Mouse (Mus musculus): Measurements from ENCODE around the gene Olfr1153. TPM values are rescaled to one million over a fixed set of nuclear protein-coding genes. Genes with fewer than 3 reads are reported as not detected.

The Olfr1153 gene
- polyA plus RNA-seq (2015; fragmentation: Nextera tagmentation; extraction: Ambion mirVana), result not detected in 2 replicates

GRCm38 (mm10) chr2:87894662-87895061, at the start of gene Olfr1153:
Gene Olfr1153, plus strand, starts transcription at chr2:87894962.
- Histone ChIP-seq H3K4me2 (ENCODE audit: low read depth, low read length) (no peak within 1 kb of the TSS), H3K27ac (ENCODE audit: low read length) (no peak within 1 kb of the TSS), H3K9ac (ENCODE audit: low read length) (no peak within 1 kb of the TSS), H3K27me3 (ENCODE audit: control insufficient read depth, insufficient read depth, low read length) (no peaks in the 10 kb centered on the region), H3K4me1 (ENCODE audit: control insufficient read depth, insufficient read depth, low read length) (no peaks in the 10 kb centered on the region), H3K36me3 (ENCODE audit: control insufficient read depth, insufficient read depth, low read length) (no peaks in the 10 kb centered on the region), H3K4me3 (replicated peaks; ENCODE audit: low read length) (no peak within 1 kb of the TSS), H3K9me3 (replicated peaks; ENCODE audit: control insufficient read depth, low read length) (no peaks in the 10 kb centered on the region)
- ATAC-seq (ENCODE audit: insufficient read depth, low FRiP score), result no peak
- WGBS, result 75% methylated on average over 1 of the region's 1 CpGs

GRCm38 (mm10) chr2:87855562-87855961, 39.2 kb upstream of the Olfr1153 start, which contains the start of gene Olfr1151:
Gene Olfr1151, plus strand, starts transcription at chr2:87855862.
- Histone ChIP-seq H3K27ac (ENCODE audit: low read length) (no peak within 1 kb of the TSS), H3K4me3 (replicated peaks; ENCODE audit: low read length) (no peak within 1 kb of the TSS), H3K36me3 (ENCODE audit: control insufficient read depth, insufficient read depth, low read length) (no peaks in the 10 kb centered on the region), H3K27me3 (ENCODE audit: control insufficient read depth, insufficient read depth, low read length) (no peaks in the 10 kb centered on the region), H3K9me3 (replicated peaks; ENCODE audit: control insufficient read depth, low read length) (no peaks in the 10 kb centered on the region), H3K9ac (ENCODE audit: low read length) (no peak within 1 kb of the TSS), H3K4me2 (ENCODE audit: low read depth, low read length) (no peak within 1 kb of the TSS), H3K4me1 (ENCODE audit: control insufficient read depth, insufficient read depth, low read length) (no peaks in the 10 kb centered on the region)
- ATAC-seq (ENCODE audit: insufficient read depth, low FRiP score), result no peak
- 88% methylated on average over 1 of the region's 1 CpGs for WGBS

- Histone ChIP-seq H3K4me1 (ENCODE audit: control insufficient read depth, insufficient read depth, low read length) (no peaks in the 10 kb centered on the region), H3K4me3 (replicated peaks; ENCODE audit: low read length) (no peak within 1 kb of the TSS), H3K9ac (ENCODE audit: low read length) (no peak within 1 kb of the TSS), H3K27me3 (ENCODE audit: control insufficient read depth, insufficient read depth, low read length) (no peaks in the 10 kb centered on the region), H3K27ac (ENCODE audit: low read length) (no peak within 1 kb of the TSS), H3K4me2 (ENCODE audit: low read depth, low read length) (no peak within 1 kb of the TSS), H3K9me3 (replicated peaks; ENCODE audit: control insufficient read depth, low read length) (no peaks in the 10 kb centered on the region), H3K36me3 (ENCODE audit: control insufficient read depth, insufficient read depth, low read length) (no peaks in the 10 kb centered on the region)
- no peak for ATAC-seq (ENCODE audit: insufficient read depth, low FRiP score)
These were observed 28.6 kb upstream of the Olfr1153 start, which contains the start of gene Olfr1152 for GRCm38 (mm10) chr2:87866192-87866591. Gene Olfr1152, plus strand, starts transcription at chr2:87866492.

- Histone ChIP-seq H3K9ac (ENCODE audit: low read length) (no peak within 1 kb of the TSS), H3K9me3 (replicated peaks; ENCODE audit: control insufficient read depth, low read length) (no peaks in the 10 kb centered on the region), H3K4me1 (ENCODE audit: control insufficient read depth, insufficient read depth, low read length) (no peaks in the 10 kb centered on the region), H3K4me2 (ENCODE audit: low read depth, low read length) (no peak within 1 kb of the TSS), H3K36me3 (ENCODE audit: control insufficient read depth, insufficient read depth, low read length) (no peaks in the 10 kb centered on the region), H3K27ac (ENCODE audit: low read length) (no peak within 1 kb of the TSS), H3K4me3 (replicated peaks; ENCODE audit: low read length) (no peak within 1 kb of the TSS), H3K27me3 (ENCODE audit: control insufficient read depth, insufficient read depth, low read length) (no peaks in the 10 kb centered on the region)
- ATAC-seq (ENCODE audit: insufficient read depth, low FRiP score), result no peak
- WGBS, result 89% methylated on average over 1 of the region's 1 CpGs
These were observed 10.3 kb downstream of the Olfr1153 start, which contains the start of gene Olfr1154 for GRCm38 (mm10) chr2:87905066-87905465. Gene Olfr1154, minus strand, starts transcription at chr2:87905166.

- WGBS, result 95% methylated on average over 1 of the region's 1 CpGs
- H3K9me3 ChIP-seq (replicated peaks; ENCODE audit: control insufficient read depth, low read length), result no peaks in the 10 kb centered on the region
- no peak for ATAC-seq (ENCODE audit: insufficient read depth, low FRiP score)
These were observed 50.3 kb downstream of the Olfr1153 start, which contains the start of gene Olfr1155 for GRCm38 (mm10) chr2:87945037-87945436. Gene Olfr1155, minus strand, starts transcription at chr2:87945137.

More at GRCm38 (mm10) chr2:87945037-87945436, 50.3 kb downstream of the Olfr1153 start, which contains the start of gene Olfr1155:
- Histone ChIP-seq H3K27me3 (ENCODE audit: control insufficient read depth, insufficient read depth, low read length) (no peaks in the 10 kb centered on the region), H3K9ac (ENCODE audit: low read length) (no peak within 1 kb of the TSS), H3K4me1 (ENCODE audit: control insufficient read depth, insufficient read depth, low read length) (no peaks in the 10 kb centered on the region), H3K36me3 (ENCODE audit: control insufficient read depth, insufficient read depth, low read length) (no peaks in the 10 kb centered on the region), H3K4me3 (replicated peaks; ENCODE audit: low read length) (no peak within 1 kb of the TSS), H3K27ac (ENCODE audit: low read length) (no peak within 1 kb of the TSS), H3K4me2 (ENCODE audit: low read depth, low read length) (no peak within 1 kb of the TSS)

Other genes with a start within 250 kb of the Olfr1153 start
- not detected in 2 replicates for gene Olfr1133, start 247.6 kb upstream of the Olfr1153 start, polyA plus RNA-seq (2015; fragmentation: Nextera tagmentation; extraction: Ambion mirVana)
- gene Olfr1134, start 236.5 kb upstream of the Olfr1153 start, polyA plus RNA-seq (2015; fragmentation: Nextera tagmentation; extraction: Ambion mirVana), result not detected in 2 replicates
- not detected in 2 replicates for gene Olfr1135, start 221.3 kb upstream of the Olfr1153 start, polyA plus RNA-seq (2015; fragmentation: Nextera tagmentation; extraction: Ambion mirVana)
- not detected in 2 replicates for gene Olfr1136, start 201.0 kb upstream of the Olfr1153 start, polyA plus RNA-seq (2015; fragmentation: Nextera tagmentation; extraction: Ambion mirVana)
- not detected in 2 replicates for gene Olfr1137, start 181.8 kb upstream of the Olfr1153 start, polyA plus RNA-seq (2015; fragmentation: Nextera tagmentation; extraction: Ambion mirVana)
- gene Olfr1138, start 155.0 kb upstream of the Olfr1153 start, polyA plus RNA-seq (2015; fragmentation: Nextera tagmentation; extraction: Ambion mirVana), result not detected in 2 replicates
- gene Olfr1140, start 151.2 kb upstream of the Olfr1153 start, polyA plus RNA-seq (2015; fragmentation: Nextera tagmentation; extraction: Ambion mirVana), result not detected in 2 replicates
- not detected in 2 replicates for gene Olfr1141, start 141.0 kb upstream of the Olfr1153 start, polyA plus RNA-seq (2015; fragmentation: Nextera tagmentation; extraction: Ambion mirVana)
- gene Olfr152, start 115.5 kb upstream of the Olfr1153 start, polyA plus RNA-seq (2015; fragmentation: Nextera tagmentation; extraction: Ambion mirVana), result not detected in 2 replicates
- gene Olfr1143, start 94.4 kb upstream of the Olfr1153 start, polyA plus RNA-seq (2015; fragmentation: Nextera tagmentation; extraction: Ambion mirVana), result not detected in 2 replicates
- gene Olfr1145, start 85.1 kb upstream of the Olfr1153 start, polyA plus RNA-seq (2015; fragmentation: Nextera tagmentation; extraction: Ambion mirVana), result not detected in 2 replicates
- gene Olfr1148, start 64.4 kb upstream of the Olfr1153 start, polyA plus RNA-seq (2015; fragmentation: Nextera tagmentation; extraction: Ambion mirVana), result not detected in 2 replicates
- gene Olfr1150-ps1, start 51.0 kb upstream of the Olfr1153 start, polyA plus RNA-seq (2015; fragmentation: Nextera tagmentation; extraction: Ambion mirVana), result not detected in 2 replicates
- gene Olfr1151, start 39.1 kb upstream of the Olfr1153 start, polyA plus RNA-seq (2015; fragmentation: Nextera tagmentation; extraction: Ambion mirVana), result not detected in 2 replicates
- gene Olfr1152, start 28.5 kb upstream of the Olfr1153 start, polyA plus RNA-seq (2015; fragmentation: Nextera tagmentation; extraction: Ambion mirVana), result not detected in 2 replicates
- gene Olfr1154, start 10.2 kb downstream of the Olfr1153 start, polyA plus RNA-seq (2015; fragmentation: Nextera tagmentation; extraction: Ambion mirVana), result not detected in 2 replicates
- gene Olfr1155, start 50.2 kb downstream of the Olfr1153 start, polyA plus RNA-seq (2015; fragmentation: Nextera tagmentation; extraction: Ambion mirVana), result not detected in 2 replicates
- not detected in 2 replicates for gene Olfr1156, start 58.1 kb downstream of the Olfr1153 start, polyA plus RNA-seq (2015; fragmentation: Nextera tagmentation; extraction: Ambion mirVana)
- not detected in 2 replicates for gene Olfr1157, start 73.3 kb downstream of the Olfr1153 start, polyA plus RNA-seq (2015; fragmentation: Nextera tagmentation; extraction: Ambion mirVana)
- not detected in 2 replicates for gene Olfr74, start 79.7 kb downstream of the Olfr1153 start, polyA plus RNA-seq (2015; fragmentation: Nextera tagmentation; extraction: Ambion mirVana)
- gene Olfr1158, start 95.2 kb downstream of the Olfr1153 start, polyA plus RNA-seq (2015; fragmentation: Nextera tagmentation; extraction: Ambion mirVana), result not detected in 2 replicates
- not detected in 2 replicates for gene Olfr1160, start 113.3 kb downstream of the Olfr1153 start, polyA plus RNA-seq (2015; fragmentation: Nextera tagmentation; extraction: Ambion mirVana)
- gene Olfr1161, start 127.8 kb downstream of the Olfr1153 start, polyA plus RNA-seq (2015; fragmentation: Nextera tagmentation; extraction: Ambion mirVana), result not detected in 2 replicates
- 0.07 TPM in 1 of 2 replicates, not detected in the other for gene Olfr73, start 142.7 kb downstream of the Olfr1153 start, polyA plus RNA-seq (2015; fragmentation: Nextera tagmentation; extraction: Ambion mirVana)
- gene Olfr1162, start 156.2 kb downstream of the Olfr1153 start, polyA plus RNA-seq (2015; fragmentation: Nextera tagmentation; extraction: Ambion mirVana), result not detected in 2 replicates
- gene Olfr1163, start 176.9 kb downstream of the Olfr1153 start, polyA plus RNA-seq (2015; fragmentation: Nextera tagmentation; extraction: Ambion mirVana), result not detected in 2 replicates
- gene Olfr1164, start 199.0 kb downstream of the Olfr1153 start, polyA plus RNA-seq (2015; fragmentation: Nextera tagmentation; extraction: Ambion mirVana), result not detected in 2 replicates
- gene Olfr1166, start 233.3 kb downstream of the Olfr1153 start, polyA plus RNA-seq (2015; fragmentation: Nextera tagmentation; extraction: Ambion mirVana), result not detected in 2 replicates

Measured in stomach, embryonic 16.5 days (tissue).